Mouse (Mus musculus) adrenal gland, postnatal 14 days (tissue): ENCODE measurements at regions not wholly inside any gene's neighbourhood (a gene's known extent, or its start where the extent isn't known, plus 50 kb on each side); places are given as distances from the start of the nearest gene placed in this dataset.
"Not testable (repeated sequence)": the region's sequence is repeated elsewhere in the genome, so short reads cannot be mapped to it uniquely, and the experiment has no call there.

Experiments used
- DNase-seq: peaks from one replicate; pipeline ENCODE4 v3.0.0; 2021; ENCODE audit warnings: mixed read lengths

DNA sequence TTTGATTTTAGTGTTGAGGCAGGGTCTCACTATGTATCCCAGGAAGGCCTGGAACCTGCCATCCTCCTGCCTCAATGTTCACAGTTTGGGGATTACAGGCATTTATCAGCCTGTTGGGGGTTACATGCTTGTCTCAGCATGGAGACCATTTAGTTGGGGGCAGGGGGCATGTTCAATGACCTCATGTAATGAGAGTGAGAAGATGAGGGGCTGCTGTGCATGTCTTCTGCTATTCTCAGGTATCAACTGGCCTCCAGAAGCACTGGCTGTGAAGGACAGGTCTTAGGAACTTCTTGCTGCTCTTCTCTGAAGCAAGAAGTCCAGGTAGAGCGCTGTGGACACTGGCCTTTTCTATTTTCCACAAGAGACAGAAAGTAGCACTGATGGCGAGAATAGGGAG lies 350.9 kb downstream of the Plekhb2 start:
- DNase-seq, result no peak

DNA sequence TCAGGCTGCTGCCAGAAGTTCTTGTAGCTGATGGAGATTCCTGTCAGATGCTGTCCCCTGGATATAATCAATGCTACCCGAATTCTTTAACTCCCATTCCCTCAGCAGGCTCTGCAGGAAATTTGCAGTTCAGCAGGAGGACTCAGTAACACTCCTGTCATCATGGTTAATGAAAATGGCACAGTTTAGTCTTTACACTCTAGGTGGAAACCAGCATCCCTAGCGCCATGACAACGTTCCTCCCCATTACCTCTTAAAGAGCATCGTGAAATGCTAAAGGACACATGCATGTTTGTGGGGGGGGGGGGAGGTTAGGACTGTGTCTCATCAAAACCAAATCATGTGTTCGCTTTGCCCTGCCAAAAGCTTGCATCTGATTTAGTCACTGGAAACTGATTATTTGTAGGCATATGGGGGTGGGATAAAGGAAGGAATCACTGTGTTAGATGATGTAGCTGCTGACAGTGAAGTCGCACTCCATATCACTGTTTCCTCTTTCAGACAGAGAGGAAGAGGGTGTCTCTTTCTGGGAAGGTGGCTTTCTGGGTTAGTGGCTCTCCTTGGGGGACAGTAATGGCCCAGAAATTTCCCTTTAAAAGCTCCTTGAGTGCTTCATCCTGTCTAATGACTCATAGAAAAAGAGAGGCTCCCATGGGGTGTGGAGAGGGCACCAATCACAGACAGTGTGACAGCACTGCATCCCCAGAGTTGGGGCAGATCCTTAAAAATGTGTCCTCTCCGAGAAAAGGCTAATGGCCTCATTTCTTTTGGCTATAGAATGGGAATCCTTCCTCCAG lies 351.5 kb downstream of the Plekhb2 start:
- DNase-seq, result no peak

DNA sequence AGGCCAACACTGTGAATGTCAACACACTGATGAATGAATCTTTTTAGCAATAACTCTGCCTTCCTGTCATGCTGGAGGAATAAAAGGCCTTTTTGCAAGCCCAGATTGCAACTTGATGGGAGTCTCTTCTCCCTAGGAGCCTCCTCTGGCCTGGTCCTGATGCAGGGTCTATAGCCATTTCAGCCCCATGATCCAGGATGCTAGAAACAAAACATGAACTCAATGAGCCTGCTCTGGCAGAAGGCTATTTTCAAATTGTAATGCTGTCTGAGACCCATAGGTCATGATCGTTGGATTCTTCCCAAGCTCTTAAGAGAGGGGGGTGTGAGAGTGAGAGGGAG lies 352.1 kb downstream of the Plekhb2 start:
- no peak for DNase-seq

DNA sequence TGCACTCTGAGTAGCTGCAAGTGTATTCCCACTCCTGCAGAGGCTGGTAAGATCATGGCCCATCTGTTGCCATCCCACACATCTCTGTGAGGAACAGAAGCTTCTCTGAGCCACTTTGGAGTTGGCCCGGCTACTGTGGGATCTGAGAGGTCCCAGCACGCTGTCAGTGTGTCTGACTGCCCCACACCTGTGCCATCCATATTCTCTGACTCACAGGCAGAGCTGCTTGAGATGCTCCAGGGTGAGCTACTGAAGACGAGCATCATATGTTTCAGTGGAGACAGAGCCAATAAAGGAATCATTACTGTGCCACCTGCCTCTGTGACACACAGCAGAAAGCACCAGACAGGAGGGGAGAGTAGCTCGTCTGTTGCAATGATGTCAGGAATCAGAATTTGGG lies 352.8 kb downstream of the Plekhb2 start:
- no peak for DNase-seq

DNA sequence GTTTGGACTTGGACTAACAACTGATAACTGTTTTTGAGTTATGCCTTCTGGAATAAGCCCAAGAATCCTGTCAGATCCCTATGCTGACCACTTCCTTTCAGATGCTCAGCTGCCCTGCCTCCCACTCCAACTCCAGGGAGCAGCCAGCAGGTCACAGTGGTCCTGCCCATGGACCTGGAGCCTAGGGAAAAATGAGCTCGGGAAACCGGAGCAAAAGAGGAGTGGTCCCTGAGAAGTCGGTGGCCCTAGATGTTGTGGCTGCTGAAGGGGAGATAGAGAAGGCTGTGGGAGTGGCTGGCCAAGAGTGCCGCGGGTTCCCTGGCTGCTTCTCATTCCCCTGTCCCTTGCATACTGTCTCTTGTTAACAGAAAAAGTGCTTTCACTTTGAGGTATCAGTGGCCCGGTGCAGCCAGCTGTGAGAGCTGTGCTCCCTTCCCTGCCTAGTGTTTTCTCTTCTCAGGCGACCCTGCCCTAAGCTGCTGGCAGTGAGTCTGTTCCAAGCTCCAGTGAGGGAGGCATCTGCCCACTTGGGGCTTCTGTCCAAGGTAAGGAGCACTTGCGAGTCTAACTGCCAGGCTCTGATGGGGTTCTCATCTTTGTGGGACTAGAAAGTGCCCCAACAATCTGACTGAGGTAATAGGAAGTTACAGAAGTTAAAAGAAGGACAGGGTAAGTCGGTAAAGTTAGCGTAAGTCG lies 357.2 kb downstream of the Plekhb2 start:
- DNase-seq, result no peak

DNA sequence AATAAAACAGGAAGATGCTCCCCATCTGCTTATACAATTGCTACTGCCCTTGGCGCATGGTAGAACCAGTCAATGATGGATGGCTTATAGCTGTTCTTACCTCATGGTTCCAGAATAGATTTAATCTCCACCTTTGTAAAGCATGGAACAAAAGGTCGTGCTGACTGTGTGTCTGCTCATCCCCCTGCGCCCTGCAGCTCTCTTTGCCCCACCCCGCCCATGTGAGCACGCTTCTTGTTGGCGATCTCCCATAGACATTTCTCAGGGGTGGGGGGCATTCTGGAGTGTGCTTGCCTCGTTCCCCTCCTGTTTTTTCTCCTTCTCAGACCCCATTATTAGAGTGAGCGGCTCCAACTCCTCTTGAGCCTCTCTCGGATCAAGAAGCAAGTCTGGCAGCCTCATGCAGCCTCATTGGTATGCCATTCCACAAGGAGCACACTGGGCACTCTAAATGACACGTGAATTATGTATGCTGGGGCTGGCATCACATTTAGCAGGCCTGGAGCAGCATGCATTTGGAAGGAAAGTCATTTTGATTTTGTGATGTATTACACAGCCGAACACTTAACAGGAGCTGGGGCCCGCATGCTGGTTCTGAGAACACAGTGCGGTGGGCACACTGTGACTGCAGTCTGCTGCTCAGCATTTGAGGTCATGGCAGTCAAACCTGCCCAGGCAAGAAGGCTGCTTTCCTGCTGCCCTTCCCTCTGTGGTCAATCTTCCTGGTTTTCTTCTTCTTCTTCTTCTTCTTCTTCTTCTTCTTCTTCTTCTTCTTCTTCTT lies 362.5 kb downstream of the Plekhb2 start:
- no peak for DNase-seq

DNA sequence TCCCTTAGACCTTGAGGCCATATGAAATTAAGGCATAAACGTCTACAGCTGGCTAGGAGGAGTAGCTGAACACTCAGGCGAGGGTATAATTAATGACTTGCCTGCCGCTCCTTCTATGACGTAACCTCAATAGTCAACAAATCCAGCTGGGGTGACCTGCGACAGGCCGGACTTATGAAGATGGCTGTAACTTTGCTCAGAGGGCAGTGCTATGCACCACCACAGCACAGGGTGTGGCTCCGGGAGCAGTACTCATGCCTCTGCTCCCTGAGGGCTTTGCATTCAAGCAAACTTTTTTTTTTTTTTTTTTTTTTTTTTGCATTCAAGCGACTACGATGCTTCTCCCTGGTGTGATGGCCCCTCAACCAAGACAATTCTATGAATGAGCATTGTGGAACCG lies 364.1 kb downstream of the Plekhb2 start:
- DNase-seq, result no peak

DNA sequence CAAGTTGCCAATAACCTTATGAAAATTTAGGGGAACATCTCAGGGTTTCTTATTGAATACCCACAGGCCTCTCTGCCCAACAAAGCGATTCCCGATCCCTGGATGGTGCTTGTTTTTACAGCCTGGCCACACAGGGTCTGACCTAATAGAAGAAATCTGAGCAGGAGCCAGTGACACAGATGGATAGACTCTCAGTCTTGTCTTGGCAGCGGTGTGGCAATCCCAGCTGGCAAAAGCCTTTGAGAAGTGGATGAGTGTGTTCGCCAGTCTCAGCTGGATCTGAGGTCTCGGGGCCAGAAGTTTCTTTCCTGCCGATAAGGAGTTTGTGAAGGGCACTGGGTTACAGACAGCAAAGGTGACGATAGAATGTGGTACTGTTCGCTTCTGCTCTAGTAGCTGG lies 366.6 kb downstream of the Plekhb2 start:
- peak; percentile 11 for DNase-seq

DNA sequence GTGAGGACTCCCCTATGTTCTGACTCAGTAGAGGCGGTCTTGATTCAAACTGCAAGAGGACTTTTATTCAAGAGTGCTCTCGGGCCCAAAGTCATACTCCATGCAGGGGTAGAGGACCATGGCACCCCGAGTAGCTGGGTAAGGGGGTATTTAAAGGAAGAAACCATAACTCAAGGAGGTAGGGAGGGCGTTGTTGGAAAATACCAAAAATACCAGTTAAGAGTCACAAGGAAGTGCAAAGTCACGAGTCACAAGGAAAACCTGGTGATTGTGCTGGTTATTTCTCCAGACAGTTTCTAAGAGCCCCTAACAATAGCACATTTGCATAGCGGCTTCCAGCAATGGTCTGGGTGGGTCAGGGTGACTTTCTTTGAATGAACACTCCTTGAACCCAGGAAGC lies 370.4 kb downstream of the Plekhb2 start:
- DNase-seq, result not testable (repeated sequence)

DNA sequence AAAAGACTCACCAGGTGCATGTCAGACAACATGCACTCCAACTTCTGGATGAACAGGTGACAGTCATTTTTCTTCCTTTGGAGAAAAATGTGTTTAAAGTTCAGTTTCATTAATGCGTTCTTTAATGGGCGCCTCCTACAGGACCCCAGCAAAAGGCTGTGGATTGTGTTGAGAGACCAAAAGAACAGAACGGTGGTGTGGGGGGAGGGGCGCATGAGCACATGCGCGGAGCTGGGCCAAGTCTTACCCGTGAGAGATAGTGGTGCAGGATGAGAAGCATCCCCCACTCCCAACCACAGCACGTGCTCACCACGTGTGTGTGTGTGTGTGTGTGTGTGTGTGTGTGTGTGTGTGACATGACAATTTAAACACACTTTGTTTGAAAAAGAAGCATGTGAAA lies 371.0 kb downstream of the Plekhb2 start:
- no peak for DNase-seq

DNA sequence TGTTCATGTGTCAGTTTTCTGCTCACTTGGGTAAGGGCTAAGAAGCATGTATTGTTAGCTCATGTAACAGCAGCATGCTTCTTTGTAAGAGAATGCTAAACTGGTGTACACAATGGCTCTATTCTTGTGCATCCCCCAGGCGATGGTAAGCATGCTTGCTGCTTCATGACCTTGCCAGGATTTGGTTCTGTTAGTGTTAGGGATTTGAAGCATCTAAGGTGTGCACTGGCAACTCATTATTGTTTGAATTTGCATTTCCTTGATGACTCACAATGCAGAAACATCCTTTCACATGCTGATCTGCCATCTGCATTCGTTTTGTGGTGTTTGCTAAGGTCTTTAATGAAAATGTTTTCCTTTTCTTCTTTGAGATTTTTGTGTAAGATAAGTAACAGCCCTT lies 382.8 kb downstream of the Plekhb2 start:
- DNase-seq, result no peak

DNA sequence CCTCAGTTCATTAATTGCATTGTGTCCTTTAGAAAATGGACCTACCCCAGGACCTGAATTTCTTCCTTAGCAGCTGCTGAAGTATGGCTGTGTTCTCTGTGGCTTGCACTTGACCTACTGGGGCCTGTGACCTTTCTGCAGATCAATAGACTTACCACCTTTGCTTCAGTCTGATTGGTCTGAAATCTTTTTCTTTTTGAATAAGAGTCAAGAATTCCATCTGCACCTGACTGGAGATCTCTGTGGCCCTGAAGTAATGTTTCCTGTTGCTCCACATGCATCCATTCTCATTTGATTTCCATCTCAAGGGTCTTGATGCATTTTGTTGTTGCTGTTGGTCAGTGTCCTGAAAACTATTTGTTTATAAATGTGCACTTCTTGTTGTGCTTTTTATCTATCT lies 388.4 kb downstream of the Plekhb2 start:
- DNase-seq, result no peak

DNA sequence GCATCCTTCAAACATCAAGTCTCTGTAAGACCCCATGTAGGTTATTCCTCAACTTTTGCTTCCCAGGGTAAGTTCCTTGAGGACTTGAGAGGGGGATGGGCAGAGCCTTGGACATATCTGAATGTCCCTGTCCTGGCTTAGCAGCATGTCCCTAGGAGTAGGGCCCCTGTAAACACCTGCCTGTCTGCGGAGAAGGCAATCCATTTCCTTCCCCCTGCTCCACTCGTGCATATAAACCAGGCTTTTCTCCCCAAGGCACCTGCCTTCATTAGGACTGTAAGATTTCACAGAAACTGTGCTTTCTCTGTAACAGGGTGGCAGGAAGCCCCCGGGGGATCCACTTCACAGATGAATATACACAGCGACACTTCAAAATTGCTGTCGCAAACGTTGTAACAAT lies 393.1 kb downstream of the Plekhb2 start:
- DNase-seq, result no peak

DNA sequence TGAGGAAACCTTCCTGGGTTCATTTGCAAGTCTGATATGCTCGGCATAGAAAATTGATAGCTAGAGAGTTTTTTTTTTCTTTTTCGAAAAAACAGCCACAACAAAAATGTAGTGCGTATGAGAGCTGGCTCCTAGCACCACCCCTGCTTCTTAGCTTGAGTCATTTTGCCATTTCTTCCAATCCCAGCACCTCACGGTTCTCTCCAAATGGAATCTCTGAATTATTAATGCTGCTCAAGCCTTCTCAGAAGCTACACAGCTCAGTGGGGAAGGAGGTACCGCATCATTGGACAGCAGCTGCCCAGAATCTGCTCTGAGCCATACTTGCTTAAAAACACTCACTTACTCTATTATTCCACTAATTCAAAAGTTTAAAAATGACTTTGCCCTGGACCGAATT lies 393.6 kb downstream of the Plekhb2 start:
- no peak for DNase-seq

DNA sequence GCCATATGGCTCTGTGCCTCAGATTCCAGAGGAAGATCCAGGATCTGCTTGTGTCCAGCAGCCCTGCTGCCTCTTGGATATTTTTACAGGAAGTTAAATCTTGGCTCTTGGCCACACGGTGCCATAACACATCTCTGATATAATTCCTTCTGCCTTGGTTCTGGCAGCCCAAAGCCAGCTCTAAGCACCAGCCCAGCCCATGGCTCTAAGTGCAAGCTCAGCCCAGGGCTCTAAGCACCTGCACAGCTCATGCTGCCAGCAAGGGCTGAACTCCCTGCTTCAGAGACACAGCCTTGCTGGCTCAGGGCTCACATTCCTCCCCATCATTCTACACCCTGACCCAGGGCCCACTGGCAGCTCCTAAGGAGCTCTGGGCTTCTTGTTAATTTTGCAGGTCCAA lies 415.3 kb downstream of the Plekhb2 start:
- DNase-seq, result no peak

DNA sequence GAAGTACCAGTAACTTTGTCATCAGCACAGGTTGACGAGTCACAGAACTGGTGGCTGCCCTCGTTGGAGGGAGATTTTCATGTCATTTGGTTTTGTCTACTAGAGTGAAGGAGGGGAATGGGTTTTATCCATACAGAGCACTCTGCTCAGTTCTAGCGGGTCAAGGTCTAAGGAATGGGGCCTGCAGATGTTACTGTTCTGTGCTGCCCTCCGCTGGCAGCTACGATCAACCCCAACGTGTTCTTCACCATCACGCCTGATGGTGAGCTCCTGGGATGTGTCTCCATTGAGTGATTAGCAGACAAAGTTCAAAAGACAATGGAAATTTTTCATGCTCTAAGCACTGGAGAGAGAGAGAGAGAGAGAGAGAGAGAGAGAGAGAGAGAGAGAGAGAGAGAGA lies 416.9 kb downstream of the Plekhb2 start:
- no peak for DNase-seq

DNA sequence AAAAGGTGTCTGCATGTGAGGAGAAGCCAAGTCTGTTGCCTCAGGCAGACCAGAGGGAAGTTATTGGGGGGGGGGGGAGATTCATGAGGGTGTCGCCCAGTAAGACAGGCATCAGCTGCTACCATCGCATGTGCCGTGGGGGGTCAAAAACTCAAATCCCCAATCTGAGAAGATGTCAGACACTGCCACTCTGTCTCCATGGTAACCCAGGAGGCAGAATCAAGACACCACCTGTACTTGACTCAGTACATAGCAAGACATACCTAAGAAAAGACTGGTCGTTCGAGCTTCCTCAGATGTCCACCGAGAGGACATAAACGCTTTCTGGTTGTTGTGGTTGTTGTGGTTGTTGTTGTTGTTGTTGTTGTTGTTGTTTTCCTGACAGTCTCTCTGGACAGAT lies 418.1 kb downstream of the Plekhb2 start:
- DNase-seq, result no peak

DNA sequence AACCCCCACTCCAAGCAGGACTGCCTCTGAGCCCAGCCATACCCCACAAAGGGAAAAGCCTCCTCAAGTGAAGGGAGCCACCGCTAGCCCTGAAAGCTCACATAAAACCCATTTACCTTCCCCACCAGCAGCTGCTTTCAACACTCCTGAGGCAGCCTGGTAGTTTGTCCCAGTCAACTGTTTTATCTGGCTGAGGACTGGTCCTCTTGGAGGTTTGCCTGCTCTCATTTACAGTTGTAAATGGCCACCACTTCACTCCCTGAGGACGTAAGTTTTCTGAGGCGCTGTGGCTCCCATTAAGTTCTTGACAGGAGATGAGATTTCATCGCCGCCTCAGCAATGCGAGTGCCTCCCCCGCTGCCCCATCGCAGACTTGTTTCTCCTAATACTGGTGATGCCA lies 425.2 kb downstream of the Plekhb2 start:
- DNase-seq, result no peak
